Mouse (Mus musculus) heart, adult 2 months (tissue): ENCODE results near the gene Cdk9.

Source experiments
- CTCF ChIP-seq: fragments of 200-600 bp; IDR thresholded peaks from 2 replicates; pipeline ENCODE4 v1.8.1; 2022; ENCODE audit warnings: antibody characterized with exemption, mild to moderate bottlenecking, moderate library complexity
- EP300 ChIP-seq: fragments of 200-500 bp; IDR thresholded peaks from 2 replicates; pipeline ENCODE4 v1.6.1; 2011; ENCODE audit warnings: low read depth, low read length, control low read depth; ENCODE audit not compliant: insufficient read depth
- POLR2A ChIP-seq: fragments of 200-500 bp; IDR thresholded peaks from 2 replicates; pipeline ENCODE4 v1.6.1; 2011; ENCODE audit warnings: mild to moderate bottlenecking, low read depth, low read length, control low read depth; ENCODE audit not compliant: insufficient read depth

DNA sequence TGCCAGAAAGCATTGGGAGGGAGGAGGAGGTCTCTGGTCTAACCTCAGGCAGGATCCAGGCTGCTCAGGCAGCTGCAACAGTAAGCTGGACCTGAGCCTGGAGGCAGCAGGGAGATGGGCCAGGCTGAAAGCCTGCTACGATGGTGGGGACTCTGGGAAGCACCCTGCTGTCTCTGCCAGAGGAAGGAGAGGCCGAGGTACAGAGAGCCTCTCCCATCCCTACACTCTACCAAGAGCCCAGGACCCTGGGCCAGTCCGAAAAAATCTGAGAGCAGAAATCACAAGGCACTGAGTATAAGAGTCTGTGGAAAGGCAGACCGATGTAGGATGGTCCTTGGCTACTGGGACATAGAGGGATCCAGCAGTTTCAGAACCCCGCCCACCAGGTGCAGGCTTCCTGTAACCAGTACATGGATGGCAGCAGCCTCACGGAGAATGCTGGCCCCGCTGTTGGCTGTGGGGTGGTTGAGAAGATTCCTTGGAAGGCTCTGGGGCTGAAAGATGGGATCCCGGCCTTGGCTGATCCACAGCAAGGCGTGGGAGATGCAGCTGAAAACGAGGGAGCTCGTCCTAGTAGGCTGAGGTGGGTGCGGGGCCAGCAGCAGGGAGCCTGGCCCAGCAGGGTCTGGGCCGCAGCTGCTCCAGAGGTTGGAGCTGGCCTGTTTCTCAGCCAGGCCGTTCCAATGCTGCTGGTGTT is 30.0 kb downstream of the Cdk9 start:
- TF ChIP-seq CTCF (no peak), POLR2A (no peak), EP300 (no peak)
